Mouse (Mus musculus): ENCODE results near the gene Emc6. TPM values are rescaled to one million over a fixed set of nuclear protein-coding genes. Genes with fewer than 3 reads are reported as not detected.

Emc6 gene
- polyA plus RNA-seq, 1 experiment from 2014 or later, result 134 TPM

- WGBS, result under 1% methylated on average over 32 of the region's 32 CpGs
- Histone ChIP-seq H3K27ac (peak within 1 kb of the TSS; percentile 86), H3K9me3 (no peaks in the 10 kb centered on the region), H3K4me3 (peak within 1 kb of the TSS; percentile 73), H3K36me3 (peaks cover 18% of the 10 kb centered on the region; the same call in 1 of the 2 replicates), H3K4me1 (replicated peaks) (peaks cover 22% of the 10 kb centered on the region), H3K27me3 (ENCODE audit: insufficient read depth, poor library complexity, severe bottlenecking) (peaks cover 15% of the 10 kb centered on the region)
- peak; percentile 93 for DNase-seq (ENCODE audit: low spot score)
These were observed 22.4 kb upstream of the Emc6 start, which contains the start of gene Shpk for GRCm38 (mm10) chr11:73199230-73199712. Gene Shpk (plus strand): TSS chr11:73199460.

GRCm38 (mm10) chr11:73198603-73199229 lies 21.9 kb upstream of the Emc6 start, which contains the start of gene Ctns:
Gene Ctns (minus strand): TSS chr11:73199042.
- peak within 1 kb of the TSS; percentile 86 for H3K27ac ChIP-seq
- 1% methylated on average over 22 of the region's 22 CpGs for WGBS
- peaks cover 18% of the 10 kb centered on the region; the same call in 1 of the 2 replicates for H3K36me3 ChIP-seq
- DNase-seq (ENCODE audit: low spot score), result no peak
- H3K27me3 ChIP-seq (ENCODE audit: insufficient read depth, poor library complexity, severe bottlenecking), result peaks cover 15% of the 10 kb centered on the region
- peaks cover 22% of the 10 kb centered on the region for H3K4me1 ChIP-seq (replicated peaks)
- H3K9me3 ChIP-seq, result no peaks in the 10 kb centered on the region
- H3K4me3 ChIP-seq, result peak within 1 kb of the TSS; percentile 73

GRCm38 (mm10) chr11:73198190-73198589 lies 21.4 kb upstream of the Emc6 start:
- peaks cover 22% of the 10 kb centered on the region for H3K4me1 ChIP-seq (replicated peaks)
- WGBS, result 2% methylated on average over 1 of the region's 1 CpGs
- H3K4me3 ChIP-seq, result peak overlapping the region; percentile 73
- H3K9me3 ChIP-seq, result no peaks in the 10 kb centered on the region
- peaks cover 15% of the 10 kb centered on the region for H3K27me3 ChIP-seq (ENCODE audit: insufficient read depth, poor library complexity, severe bottlenecking)
- H3K36me3 ChIP-seq, result peaks cover 18% of the 10 kb centered on the region; the same call in 1 of the 2 replicates
- no peak for DNase-seq (ENCODE audit: low spot score)
- peak overlapping the region; percentile 86; the same call in 1 of the 2 replicates for H3K27ac ChIP-seq

GRCm38 (mm10) chr11:73194444-73194843 lies 17.6 kb upstream of the Emc6 start:
- DNase-seq (ENCODE audit: low spot score), result no peak
- 74% methylated on average over 2 of the region's 2 CpGs for WGBS

GRCm38 (mm10) chr11:73193047-73193446 lies 16.2 kb upstream of the Emc6 start:
- no peaks in the 10 kb centered on the region for H3K9me3 ChIP-seq
- H3K27me3 ChIP-seq (ENCODE audit: insufficient read depth, poor library complexity, severe bottlenecking), result no peaks in the 10 kb centered on the region
- WGBS, result 86% methylated on average over 6 of the region's 6 CpGs
- DNase-seq (ENCODE audit: low spot score), result no peak
- no peak overlapping the region for H3K4me3 ChIP-seq
- peaks cover 7% of the 10 kb centered on the region for H3K4me1 ChIP-seq (replicated peaks)
- H3K36me3 ChIP-seq, result peaks cover 69% of the 10 kb centered on the region
- H3K27ac ChIP-seq, result no peak overlapping the region

More at GRCm38 (mm10) chr11:73194444-73194843, 17.6 kb upstream of the Emc6 start:
- no peak overlapping the region for H3K4me3 ChIP-seq
- no peaks in the 10 kb centered on the region for H3K27me3 ChIP-seq (ENCODE audit: insufficient read depth, poor library complexity, severe bottlenecking)
- H3K27ac ChIP-seq, result no peak overlapping the region
- H3K4me1 ChIP-seq (replicated peaks), result peaks cover 16% of the 10 kb centered on the region
- H3K9me3 ChIP-seq, result no peaks in the 10 kb centered on the region
- peaks cover 55% of the 10 kb centered on the region for H3K36me3 ChIP-seq

- Histone ChIP-seq H3K4me1 (replicated peaks) (no peaks in the 10 kb centered on the region), H3K36me3 (peaks cover 98% of the 10 kb centered on the region), H3K4me3 (no peak overlapping the region), H3K27ac (no peak overlapping the region), H3K27me3 (ENCODE audit: insufficient read depth, poor library complexity, severe bottlenecking) (no peaks in the 10 kb centered on the region), H3K9me3 (no peaks in the 10 kb centered on the region)
- DNase-seq (ENCODE audit: low spot score), result no peak
- 87% methylated on average over 6 of the region's 6 CpGs for WGBS
These were observed 10.4 kb upstream of the Emc6 start for GRCm38 (mm10) chr11:73187231-73187630.

GRCm38 (mm10) chr11:73185872-73186615 lies 9.2 kb upstream of the Emc6 start:
- H3K4me1 ChIP-seq (replicated peaks), result no peaks in the 10 kb centered on the region
- no peak for DNase-seq (ENCODE audit: low spot score)
- H3K9me3 ChIP-seq, result no peaks in the 10 kb centered on the region
- 91% methylated on average over 10 of the region's 10 CpGs for WGBS
- H3K36me3 ChIP-seq, result peaks cover 90% of the 10 kb centered on the region
- H3K27ac ChIP-seq, result no peak overlapping the region
- no peaks in the 10 kb centered on the region for H3K27me3 ChIP-seq (ENCODE audit: insufficient read depth, poor library complexity, severe bottlenecking)
- no peak overlapping the region for H3K4me3 ChIP-seq

DNA sequence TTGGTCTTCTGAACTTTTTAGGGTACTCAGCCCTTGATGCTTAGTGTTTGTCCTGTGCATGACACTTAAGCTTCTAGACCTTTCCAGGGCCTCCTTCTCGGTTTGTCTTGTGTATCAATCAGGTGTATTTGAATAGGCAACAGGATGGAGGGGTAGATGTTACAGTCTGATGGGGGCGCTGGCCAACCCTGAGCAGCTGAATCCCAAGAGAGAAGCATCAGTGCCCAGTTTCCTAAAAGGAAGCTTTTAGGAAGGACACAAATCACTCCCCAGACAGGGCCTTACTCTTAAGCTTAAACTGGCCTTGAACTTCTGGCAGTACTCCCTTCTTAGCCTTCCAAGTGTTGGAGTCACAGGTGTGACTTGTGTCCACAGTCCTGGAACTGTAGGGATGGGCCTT lies 1.1 kb upstream of the Emc6 start:
- 5% methylated on average over 2 of the region's 2 CpGs for WGBS
- Histone ChIP-seq H3K36me3 (peaks cover 38% of the 10 kb centered on the region), H3K27ac (peak overlapping the region; percentile 95), H3K4me1 (replicated peaks) (peaks cover 29% of the 10 kb centered on the region), H3K4me3 (peak overlapping the region; percentile 94), H3K9me3 (no peaks in the 10 kb centered on the region), H3K27me3 (ENCODE audit: insufficient read depth, poor library complexity, severe bottlenecking) (no peaks in the 10 kb centered on the region)
- no peak for DNase-seq (ENCODE audit: low spot score)

DNA sequence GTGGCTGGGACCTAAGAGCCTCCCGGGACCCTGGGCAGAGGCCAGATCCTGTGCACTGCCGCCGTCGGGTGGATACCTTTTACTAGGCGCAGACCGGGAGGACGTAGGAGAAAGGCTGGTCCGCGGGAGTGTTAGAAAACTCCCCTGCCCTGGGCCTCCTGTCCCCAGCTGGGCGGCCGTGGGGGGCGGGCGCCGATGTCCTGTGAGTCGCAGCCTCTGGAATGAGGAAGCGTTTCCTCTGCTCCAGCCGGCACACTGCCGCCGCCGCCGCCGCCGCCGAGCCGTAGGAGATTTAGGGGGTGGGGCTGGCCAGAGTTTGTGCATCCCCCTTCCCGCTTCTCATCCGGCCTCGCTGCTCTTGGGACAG lies 655 bp upstream of the Emc6 start:
- under 1% methylated on average over 28 of the region's 28 CpGs for WGBS
- Histone ChIP-seq H3K9me3 (no peaks in the 10 kb centered on the region), H3K4me1 (replicated peaks) (peaks cover 29% of the 10 kb centered on the region), H3K4me3 (peak overlapping the region; percentile 94), H3K27me3 (ENCODE audit: insufficient read depth, poor library complexity, severe bottlenecking) (no peaks in the 10 kb centered on the region), H3K36me3 (peaks cover 35% of the 10 kb centered on the region), H3K27ac (peak overlapping the region; percentile 95)
- peak; percentile 84 for DNase-seq (ENCODE audit: low spot score)

DNA sequence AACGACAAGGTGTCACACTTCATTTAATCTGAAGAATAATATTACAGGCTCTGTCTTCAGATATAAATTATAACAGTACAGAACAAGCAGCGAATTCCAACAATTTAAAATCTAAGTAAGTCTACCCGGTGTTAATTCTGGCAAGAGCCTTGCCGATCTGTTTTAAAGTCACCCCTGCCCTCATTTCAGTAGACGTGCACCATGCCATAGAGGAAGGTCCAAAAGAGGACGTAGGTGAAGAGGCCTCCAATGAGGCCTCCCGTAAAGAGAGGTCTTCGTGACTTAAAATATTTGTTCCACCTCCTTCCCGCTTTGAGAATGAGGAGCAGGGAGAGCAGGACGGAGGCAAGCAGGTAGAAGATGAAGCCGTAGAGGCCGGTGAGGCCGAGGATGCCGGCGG lies 651 bp downstream of the Emc6 start:
- H3K4me1 ChIP-seq (replicated peaks), result peaks cover 29% of the 10 kb centered on the region

GRCm38 (mm10) chr11:73175612-73176011 lies 1.2 kb downstream of the Emc6 start:
- H3K4me1 ChIP-seq (replicated peaks), result peaks cover 29% of the 10 kb centered on the region
- WGBS, result 49% methylated on average over 8 of the region's 8 CpGs
- H3K27me3 ChIP-seq (ENCODE audit: insufficient read depth, poor library complexity, severe bottlenecking), result no peaks in the 10 kb centered on the region
- H3K36me3 ChIP-seq, result peaks cover 43% of the 10 kb centered on the region
- H3K27ac ChIP-seq, result no peak overlapping the region
- DNase-seq (ENCODE audit: low spot score), result no peak
- H3K4me3 ChIP-seq, result peak overlapping the region; percentile 94
- no peaks in the 10 kb centered on the region for H3K9me3 ChIP-seq

More for the DNA sequence above, 651 bp downstream of the Emc6 start:
- Histone ChIP-seq H3K36me3 (peaks cover 41% of the 10 kb centered on the region), H3K27me3 (ENCODE audit: insufficient read depth, poor library complexity, severe bottlenecking) (no peaks in the 10 kb centered on the region), H3K4me3 (peak overlapping the region; percentile 94), H3K27ac (peak overlapping the region; percentile 95), H3K9me3 (no peaks in the 10 kb centered on the region)
- 2% methylated on average over 15 of the region's 15 CpGs for WGBS
- DNase-seq (ENCODE audit: low spot score), result no peak

DNA sequence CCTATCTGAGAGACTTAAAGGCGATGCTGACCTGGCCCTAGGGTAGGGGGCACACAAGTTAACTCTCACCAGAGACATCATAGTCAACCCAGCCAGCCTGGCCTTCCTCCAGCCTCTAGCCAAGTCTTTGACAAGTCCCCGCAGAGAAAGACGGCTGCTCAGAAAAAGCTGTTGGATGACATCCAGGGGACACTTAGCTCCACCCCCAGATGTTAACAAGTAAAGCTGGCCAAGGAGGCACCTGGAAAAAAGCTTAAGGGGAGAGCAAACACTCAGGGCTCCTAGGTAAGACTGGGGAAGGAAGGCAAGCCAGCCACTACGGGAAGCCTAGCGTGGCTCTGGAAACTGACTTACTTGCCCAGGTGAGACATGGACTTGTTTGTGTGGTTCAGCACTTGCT lies 4.7 kb downstream of the Emc6 start:
- DNase-seq (ENCODE audit: low spot score), result no peak
- no peak overlapping the region for H3K27ac ChIP-seq
- WGBS, result 77% methylated on average over 5 of the region's 5 CpGs
- H3K4me1 ChIP-seq (replicated peaks), result peaks cover 14% of the 10 kb centered on the region
- H3K4me3 ChIP-seq, result no peak overlapping the region
- H3K36me3 ChIP-seq, result peaks cover 41% of the 10 kb centered on the region
- H3K27me3 ChIP-seq (ENCODE audit: insufficient read depth, poor library complexity, severe bottlenecking), result no peaks in the 10 kb centered on the region
- H3K9me3 ChIP-seq, result no peaks in the 10 kb centered on the region

- no peak overlapping the region for H3K27ac ChIP-seq
- peak; percentile 69 for DNase-seq (ENCODE audit: low spot score)
- H3K36me3 ChIP-seq, result peaks cover 32% of the 10 kb centered on the region
- no peak overlapping the region for H3K4me3 ChIP-seq
- H3K27me3 ChIP-seq (ENCODE audit: insufficient read depth, poor library complexity, severe bottlenecking), result no peaks in the 10 kb centered on the region
- 47% methylated on average over 4 of the region's 4 CpGs for WGBS
- H3K9me3 ChIP-seq, result no peaks in the 10 kb centered on the region
- H3K4me1 ChIP-seq (replicated peaks), result peaks cover 6% of the 10 kb centered on the region; the same call in 1 of the 2 replicates
These were observed 7.6 kb downstream of the Emc6 start for GRCm38 (mm10) chr11:73169231-73169630.

Data from hindbrain, embryonic 10.5 days (tissue).